Mouse (Mus musculus): ENCODE data around the gene Pole4.

Gene Pole4

GRCm38 (mm10) chr6:82613201-82613600, 92.0 kb downstream of the Pole4 start:
- DNase-seq (ENCODE audit: low spot score): no peak

DNA sequence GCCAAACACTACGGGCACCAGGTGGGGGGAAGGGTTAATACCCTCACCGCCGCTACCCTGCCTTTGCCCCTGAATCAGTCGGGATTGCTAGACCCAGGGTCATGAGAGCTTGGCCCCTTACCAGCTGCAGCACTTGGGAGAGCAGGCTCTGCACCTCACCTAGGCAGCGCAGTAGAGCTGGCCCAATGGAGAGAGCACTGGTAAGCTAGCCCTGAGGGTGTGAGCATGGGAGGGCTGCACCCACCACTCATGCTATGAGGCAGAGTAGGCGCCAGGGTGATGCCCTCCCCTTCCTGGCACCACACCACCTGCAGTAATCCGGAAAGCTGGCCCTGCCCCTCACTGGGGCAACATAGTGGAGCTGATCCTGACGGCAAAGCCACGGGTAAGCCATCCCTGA, 94.1 kb downstream of the Pole4 start:
- DNase-seq (ENCODE audit: low spot score): no peak

- no peak for DNase-seq (ENCODE audit: low spot score)
These were observed 95.7 kb downstream of the Pole4 start for GRCm38 (mm10) chr6:82609339-82609926.

GRCm38 (mm10) chr6:82608756-82609155, 96.4 kb downstream of the Pole4 start:
- DNase-seq (ENCODE audit: low spot score): no peak

DNA sequence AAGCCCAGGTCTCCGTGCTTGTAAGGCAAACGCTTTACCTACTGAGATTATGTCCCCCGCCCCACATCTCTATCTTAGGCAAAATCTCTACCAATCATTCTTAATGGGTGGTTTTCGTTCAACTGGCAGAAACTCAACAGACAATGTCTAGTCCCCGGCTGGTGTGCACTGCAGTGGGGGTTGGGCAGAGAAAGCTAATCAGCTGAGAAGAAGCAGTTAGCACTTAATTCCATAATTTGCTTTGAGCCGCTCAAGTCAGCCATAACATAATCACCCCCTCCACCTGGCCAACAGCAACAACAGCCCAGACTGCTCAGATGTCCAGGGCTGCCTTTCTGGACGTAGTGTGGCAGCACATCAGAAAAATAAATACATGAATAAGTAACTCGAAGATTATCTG, 100.4 kb downstream of the Pole4 start:
- no peak for DNase-seq (ENCODE audit: low spot score)

DNA sequence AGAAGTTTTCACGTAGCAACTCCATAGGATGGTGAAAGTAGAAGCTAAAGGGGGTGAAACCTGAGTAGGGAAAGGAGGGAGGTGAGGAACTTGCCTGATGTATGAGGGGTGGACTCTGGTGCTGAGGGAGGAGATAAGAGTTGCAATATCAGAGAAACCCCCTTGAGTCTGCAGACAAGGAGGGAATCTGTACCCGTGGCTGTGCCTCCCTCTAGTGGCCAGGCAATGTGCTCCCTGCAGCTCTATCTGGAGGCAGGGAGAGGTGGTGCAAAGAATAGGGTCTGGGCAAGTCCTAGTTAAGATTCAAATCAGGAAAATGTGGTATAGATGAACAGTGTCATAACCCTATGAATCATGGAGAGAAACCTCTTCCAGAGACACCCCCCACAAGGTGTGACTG, 101.5 kb downstream of the Pole4 start:
- DNase-seq (ENCODE audit: low spot score): no peak

DNA sequence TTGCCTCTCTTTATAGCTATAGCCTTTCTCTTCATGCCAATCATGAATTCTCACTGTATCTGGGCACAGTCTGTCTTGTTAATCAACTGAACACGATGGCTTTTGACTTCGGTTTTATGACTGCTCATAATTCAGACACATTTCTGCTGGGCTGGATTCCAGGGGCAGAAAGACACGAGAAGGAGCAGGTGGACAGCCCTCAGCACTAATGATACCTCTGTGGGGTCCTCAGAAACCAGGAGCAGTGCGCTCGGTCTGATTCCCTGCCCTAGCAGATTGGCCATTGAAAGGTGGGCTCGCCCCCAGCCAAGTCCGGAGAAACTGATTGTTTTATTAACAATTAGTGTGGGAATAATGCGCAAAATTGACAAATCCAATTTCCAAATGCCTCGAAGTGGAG, 101.9 kb downstream of the Pole4 start:
- no peak for DNase-seq (ENCODE audit: low spot score)

DNA sequence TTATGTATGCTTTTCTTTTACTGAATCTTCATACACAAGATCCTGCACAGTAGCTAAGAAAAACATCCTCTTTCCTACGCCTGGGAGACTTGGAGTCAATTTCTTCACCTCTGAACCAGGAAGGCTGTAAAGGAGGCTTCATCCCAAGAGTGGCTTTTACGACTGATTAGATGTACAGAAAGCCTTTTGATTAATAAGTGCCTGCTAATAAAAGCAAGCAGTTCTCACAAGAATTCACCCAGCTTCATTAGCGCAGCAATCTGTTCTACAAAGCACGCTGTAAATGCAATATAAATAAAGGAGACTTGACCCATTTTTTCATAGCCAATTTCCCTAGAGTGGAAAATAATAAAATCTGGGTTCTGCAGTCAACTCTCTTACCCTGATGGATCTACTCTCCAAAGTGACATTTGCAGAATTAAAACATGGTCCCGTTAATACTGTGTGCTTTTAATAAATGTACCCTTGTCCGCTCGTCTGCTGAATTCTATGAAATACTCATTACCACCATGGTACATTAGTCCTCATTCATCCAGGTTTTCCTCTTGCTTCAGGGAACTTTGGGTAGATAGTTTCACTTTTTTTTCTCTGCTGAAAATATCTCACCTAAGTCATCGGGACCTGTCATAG, 109.6 kb downstream of the Pole4 start:
- DNase-seq (ENCODE audit: low spot score): no peak

GRCm38 (mm10) chr6:82589387-82589786, 115.8 kb downstream of the Pole4 start:
- no peak for DNase-seq (ENCODE audit: low spot score)

DNA sequence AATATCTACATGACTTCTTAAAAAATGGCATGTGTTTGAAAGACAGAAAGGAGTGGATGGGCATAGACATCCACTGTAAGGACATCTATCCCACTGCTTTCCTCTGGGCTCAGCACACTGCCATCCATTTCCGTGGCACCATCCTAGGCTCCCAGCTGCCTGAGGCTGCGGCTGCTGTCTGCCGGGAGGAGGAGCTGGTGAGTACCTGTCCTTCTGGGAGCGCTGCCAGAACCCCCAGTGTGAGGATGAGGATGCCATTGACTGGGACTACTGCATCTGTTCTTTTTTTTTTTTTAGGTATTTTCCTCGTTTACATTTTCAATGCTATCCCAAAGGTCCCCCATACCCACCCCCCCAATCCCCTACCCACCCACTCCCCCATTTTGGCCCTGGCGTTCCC, 119.8 kb downstream of the Pole4 start:
- DNase-seq (ENCODE audit: low spot score): no peak

- no peak for DNase-seq (ENCODE audit: low spot score)
These were observed 129.7 kb downstream of the Pole4 start for GRCm38 (mm10) chr6:82575445-82575844.
